12 mouse cellular contexts compared by ENCODE assay signal in the genomic region with DNA sequence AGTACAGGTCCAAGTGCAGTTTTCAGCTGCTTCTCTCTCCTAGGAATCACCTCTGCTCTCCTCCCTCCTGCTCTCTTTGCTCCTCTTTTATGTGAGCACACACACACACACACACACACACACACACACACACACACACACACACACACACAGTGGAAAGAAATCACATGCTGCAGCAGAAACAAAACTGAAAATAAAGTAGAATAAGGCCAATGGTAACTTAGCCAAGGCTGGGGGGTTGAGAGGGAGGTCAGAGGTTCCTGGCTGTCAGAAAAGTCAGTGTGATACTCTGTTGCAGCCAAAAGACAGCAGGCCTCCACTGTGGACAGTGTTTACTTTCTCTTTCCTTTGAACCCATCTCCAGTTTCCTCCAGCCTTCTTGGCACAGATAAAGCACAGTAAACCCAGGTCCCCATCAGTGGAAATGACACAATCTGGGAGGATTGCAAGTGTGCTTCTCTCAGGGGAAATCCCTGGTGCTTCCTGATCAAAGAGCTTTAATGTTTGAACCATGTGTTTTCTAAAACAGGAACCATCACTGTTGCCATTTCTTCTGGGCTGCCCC. TPM values are rescaled to one million over a fixed set of nuclear protein-coding genes. Genes with fewer than 3 reads are reported as not detected.
DNase-seq lines count a peak whose midpoint lies in the region; ATAC-seq and TF ChIP-seq lines count a peak whose summit lies in the region.
"Not testable (repeated sequence)": the region's sequence is repeated elsewhere in the genome, so short reads cannot be mapped to it uniquely, and the experiment has no call there.
"Had no signal": no experiment of that assay in that cellular context is flagged by ENCODE, and none has a peak within 500 bp of the region (broad histone marks: within the 10 kb centered on the region; RNA-seq: fewer than 3 reads in every experiment).

A gene (minus strand): TSS at position 51 of the 565 bp plus-strand sequence.

- not testable (repeated sequence) for H3K27me3 ChIP-seq in embryonic facial prominence, embryonic 14.5 days (replicated peaks; ENCODE audit: control insufficient read depth, insufficient read depth, low read length); heart, embryonic 15.5 days; kidney, adult 2 months (replicated peaks; ENCODE audit: control insufficient read depth, insufficient read depth, low read length); liver, adult 2 months (ENCODE audit: control insufficient read depth, insufficient read depth, low read length)

- not testable (repeated sequence) for H3K4me1 ChIP-seq in embryonic facial prominence, embryonic 14.5 days (ENCODE audit: control insufficient read depth, insufficient read depth, low read length); heart, embryonic 15.5 days (replicated peaks); kidney, adult 2 months (ENCODE audit: control insufficient read depth, insufficient read depth, low read length); liver, adult 2 months (ENCODE audit: control insufficient read depth, insufficient read depth, low read length)

- not testable (repeated sequence) for H3K9ac ChIP-seq in embryonic facial prominence, embryonic 14.5 days (ENCODE audit: low read depth, low read length); heart, embryonic 15.5 days; liver, adult 2 months (ENCODE audit: low read depth, low read length)

- peak; percentile 57; the same call in 1 of the 2 replicates for ATAC-seq in embryonic facial prominence, embryonic 14.5 days (ENCODE audit: low read depth)
- ATAC-seq in heart, embryonic 15.5 days (replicated peaks; ENCODE audit: insufficient number of reproducible peaks, insufficient read depth, low FRiP score, low read depth) = peak; percentile 43; the same call in 1 of the 2 replicates

- peak; percentile 14 for DNase-seq in 3T3-L1 (ENCODE audit: low read depth, low spot score)
- DNase-seq in adrenal gland, adult 8-10 months = peak; percentile 6
- DNase-seq in embryonic facial prominence, embryonic 14.5 days (ENCODE audit: low spot score) = not testable (repeated sequence)
- peak; percentile 52 for DNase-seq in kidney, adult 2 months
- DNase-seq in liver, adult 2 months (ENCODE audit: extremely low read depth, low read depth, low spot score) = peak; percentile 95
- DNase-seq in lung, postnatal 10 days = peak; percentile 60
- DNase-seq in spleen, adult 12 weeks (ENCODE audit: low spot score) = peak; percentile 1

- H3K27ac ChIP-seq in embryonic facial prominence, embryonic 14.5 days (replicated peaks; ENCODE audit: low read depth, low read length); heart, embryonic 15.5 days: not testable (repeated sequence)
- H3K27ac ChIP-seq in kidney, adult 2 months (ENCODE audit: insufficient read depth, low read depth, low read length) = peak within 1 kb of the TSS; percentile 20; the same call in 1 of the 2 replicates
- peak within 1 kb of the TSS; percentile 53 for H3K27ac ChIP-seq in liver, adult 2 months (replicated peaks; ENCODE audit: insufficient read depth, low read depth, low read length)

- not testable (repeated sequence) for H3K4me3 ChIP-seq in embryonic facial prominence, embryonic 14.5 days (ENCODE audit: low read depth, low read length); heart, embryonic 15.5 days; kidney, adult 2 months (ENCODE audit: insufficient read depth, low read depth, low read length)
- H3K4me3 ChIP-seq in liver, adult 2 months (ENCODE audit: insufficient read depth, low read depth, low read length) = peak within 1 kb of the TSS; percentile 17; the same call in 1 of the 2 replicates

- TF ChIP-seq POLR2A in kidney, adult 2 months (IDR thresholded peaks at IDR 0.05; ENCODE audit: low read depth, low read length); liver, adult 2 months (IDR thresholded peaks at IDR 0.05; ENCODE audit: extremely low read depth, insufficient read depth, low read length): not testable (repeated sequence)

- not testable (repeated sequence) for H3K36me3 ChIP-seq in embryonic facial prominence, embryonic 14.5 days (ENCODE audit: control insufficient read depth, insufficient read depth, low read length); heart, embryonic 15.5 days; kidney, adult 2 months (ENCODE audit: control insufficient read depth, insufficient read depth, low read length); liver, adult 2 months (ENCODE audit: control insufficient read depth, insufficient read depth, low read length)

- TF ChIP-seq CTCF in kidney, adult 2 months (conservative IDR thresholded peaks at IDR 0.05; ENCODE audit: insufficient read depth, insufficient read length, low read depth, low read length); liver, adult 2 months (IDR thresholded peaks at IDR 0.05; ENCODE audit: low read depth, low read length): not testable (repeated sequence)

- not testable (repeated sequence) for H3K4me2 ChIP-seq in embryonic facial prominence, embryonic 14.5 days (ENCODE audit: low read depth, low read length); heart, embryonic 15.5 days

- H3K9me3 ChIP-seq in embryonic facial prominence, embryonic 14.5 days (ENCODE audit: control insufficient read depth, low read length); heart, embryonic 15.5 days (replicated peaks): not testable (repeated sequence)

- H3K79me2 ChIP-seq in liver, adult 2 months (ENCODE audit: control insufficient read depth, insufficient read depth, low read length) = not testable (repeated sequence)

RNA-seq across cellular contexts. Expression of the gene that starts here (rescaled TPM):
- total RNA-seq in adrenal gland, adult 8-10 months (2022) = 1 to 10 TPM in 1 of 4 experiments, under 1 TPM in 1, not detected in 2; 0.24 to 1.5 TPM
- polyA plus RNA-seq in embryonic facial prominence, embryonic 14.5 days (2014; fragmentation: Nextera tagmentation; extraction: Ambion mirVana) = 0.61 and 0.96 TPM in 2 replicates
- polyA plus RNA-seq in heart, embryonic 15.5 days (2015; fragmentation: Nextera tagmentation; extraction: Ambion mirVana) = 0.15 and 0.44 TPM in 2 replicates
- polyA plus RNA-seq in kidney, adult 2 months (2012; rRNA removed) = 0.90 and 1.4 TPM in 2 replicates
- 15.1 and 30.6 TPM in 2 replicates for total RNA-seq in liver, adult 2 months (2014; rRNA removed)
- polyA plus RNA-seq in liver, adult 2 months (2012; rRNA removed) = 9.0 and 12.6 TPM in 2 replicates
- total RNA-seq: layer of hippocampus, postnatal 25 days had no signal
- polyA plus RNA-seq: intestine, embryonic 15.5 days; limb, embryonic 12.5 days; neural tube, embryonic 14.5 days had no signal

Comparison
In these comparisons a context has a peak if more than half of its experiments do, and no peak if none do; other contexts are left out.
1. Peak in ATAC-seq in embryonic facial prominence, embryonic 14.5 days; RNA of the gene not detected or under 1 TPM.
2. Peak in ATAC-seq in heart, embryonic 15.5 days; RNA of the gene not detected or under 1 TPM.